Mouse (Mus musculus) adrenal gland, adult 10 weeks (tissue): ENCODE results near the gene Rab17. TPM values are rescaled to one million over a fixed set of nuclear protein-coding genes. Genes with fewer than 3 reads are reported as not detected.

Experiments used
- polyA plus RNA-seq: library from polyadenylated mRNA; stranded (reverse); fragments of 350-450 nt; fragmentation: Illumina TruSeq; extraction: RNeasy Lipid Tissue Mini Kit (QIAGEN cat#74804); gene quantifications from one replicate; pipeline ENCODE4 v1.2.3, GENCODE M21; 2014; ENCODE audit warnings: low read depth, low replicate concordance

Rab17 gene
- polyA plus RNA-seq: not detected

DNA sequence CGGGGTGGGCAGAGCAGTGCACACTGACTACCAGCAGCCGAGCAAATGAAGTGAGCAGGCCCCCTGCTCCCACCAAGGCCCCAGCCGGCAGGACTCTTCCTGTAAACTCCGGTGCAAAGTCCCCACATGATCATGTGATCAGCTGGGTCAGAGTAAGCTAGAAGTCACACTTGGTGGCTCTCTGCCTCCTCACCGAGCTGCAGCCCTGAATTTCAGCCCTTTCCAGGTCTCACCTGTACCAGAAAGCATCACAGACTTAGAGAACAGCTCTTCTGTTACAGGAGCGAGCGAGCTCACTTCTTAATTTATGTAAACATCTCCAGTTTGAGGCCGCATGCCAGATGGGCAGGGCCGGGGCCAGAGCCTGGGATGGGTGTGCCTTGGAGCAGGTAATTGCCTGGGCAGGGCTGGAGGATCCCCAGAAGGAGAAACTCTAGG lies at the start of gene Rab17:
TSS of gene Rab17 (minus strand) at position 315 of the 438 bp plus-strand sequence.

DNA sequence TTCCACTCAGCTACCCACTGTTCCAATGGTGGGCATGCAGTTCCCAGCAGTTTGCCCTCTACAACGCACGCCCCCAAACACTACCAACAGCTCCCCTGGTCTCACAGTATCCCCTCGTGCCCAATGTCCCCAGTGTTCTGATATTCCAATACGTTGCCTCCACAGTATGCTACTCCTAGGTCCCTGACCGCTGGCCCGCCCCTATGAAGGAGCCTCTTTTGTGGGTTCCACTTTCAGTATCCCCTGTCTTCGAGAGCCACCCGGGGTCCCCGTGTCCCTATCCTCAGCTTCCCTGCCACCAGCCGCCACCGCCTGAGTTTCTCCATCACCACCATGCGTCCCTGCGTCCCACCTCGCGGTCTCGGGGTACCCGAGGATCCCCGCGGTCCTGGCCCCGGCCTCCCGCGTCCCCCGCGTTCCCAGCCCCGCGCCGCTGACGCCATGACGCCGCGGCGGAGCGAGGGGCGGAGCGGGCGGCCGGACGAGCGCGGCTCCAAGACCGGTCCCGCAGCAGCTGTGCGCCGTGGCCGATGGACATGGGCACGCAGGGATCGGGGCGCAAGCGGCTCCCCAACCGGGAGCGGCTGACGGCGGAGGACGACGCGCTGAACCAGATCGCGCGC lies 28.9 kb upstream of the Rab17 start, which contains the start of gene Lrrfip1:
TSS of gene Lrrfip1 (plus strand) at position 470 of the 623 bp plus-strand sequence.

DNA sequence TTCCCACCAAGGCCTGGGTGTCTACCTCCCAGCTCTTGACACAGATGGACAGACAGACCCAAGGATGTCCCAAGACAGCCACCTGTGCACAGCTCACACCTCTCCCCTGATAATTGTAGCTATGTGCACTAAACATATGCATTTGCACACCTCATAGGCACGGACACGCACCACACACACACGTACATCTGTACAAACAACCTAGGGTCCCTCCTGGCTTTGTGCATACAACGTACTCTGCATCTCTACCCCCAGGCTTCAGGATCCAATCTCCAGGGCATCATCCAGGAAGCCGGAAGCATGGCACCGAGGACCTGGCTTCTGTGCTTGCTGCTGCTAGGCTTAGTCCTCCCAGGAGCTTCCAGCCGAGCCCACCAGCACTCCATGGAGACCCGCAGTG lies 16.7 kb downstream of the Rab17 start, which contains the start of gene Prlh:
TSS of gene Prlh (plus strand) at position 301 of the 400 bp plus-strand sequence.

DNA sequence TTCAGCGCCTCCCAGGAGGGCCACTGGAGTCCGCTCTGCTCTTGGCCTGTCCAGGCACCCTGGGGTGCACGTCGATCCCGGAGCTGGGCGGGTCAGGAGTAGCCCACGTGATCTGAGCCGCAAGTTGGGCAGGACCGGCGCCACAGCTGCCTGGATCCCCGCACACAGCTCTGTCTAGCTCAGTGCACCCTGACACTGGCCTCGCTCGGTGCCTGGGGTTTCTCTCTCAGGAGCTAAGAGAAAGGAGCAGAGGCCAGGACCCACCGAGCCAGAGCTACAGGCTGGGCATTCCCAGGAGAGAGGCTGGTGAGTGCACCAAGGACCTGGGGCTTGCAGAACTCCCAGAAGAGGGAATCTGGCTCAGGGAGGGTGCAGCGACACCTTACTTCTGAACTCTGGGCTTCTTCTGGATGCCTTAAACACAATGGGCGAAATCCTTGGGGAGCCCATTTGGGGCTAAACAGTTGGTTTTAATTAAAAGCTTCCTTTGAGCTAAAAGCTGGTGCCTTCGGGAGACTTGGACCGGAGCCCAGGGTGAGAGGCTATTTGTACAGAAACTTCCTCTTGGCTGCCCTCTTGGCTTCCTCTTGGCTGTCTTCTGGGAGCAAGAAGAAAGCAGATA lies 54.4 kb downstream of the Rab17 start, which contains the start of gene Mlph:
TSS of gene Mlph (plus strand) at position 138 of the 622 bp plus-strand sequence.

Other genes starting within 250 kb of the Rab17 start
- gene Col6a3, start 125.7 kb downstream of the Rab17 start, polyA plus RNA-seq: 18.6 TPM
- gene Mlph, start 54.6 kb downstream of the Rab17 start, polyA plus RNA-seq: 0.58 TPM
- gene Prlh, start 16.6 kb downstream of the Rab17 start, polyA plus RNA-seq: not detected
- 49.0 TPM for gene Lrrfip1, start 29.1 kb upstream of the Rab17 start, polyA plus RNA-seq
- 0.12 TPM for gene Rbm44, start 175.4 kb upstream of the Rab17 start, polyA plus RNA-seq
- gene Ramp1, start 210.2 kb upstream of the Rab17 start, polyA plus RNA-seq: 2.0 TPM